Mouse (Mus musculus) 416B (cell line): ENCODE results near the gene Gcdh.
"Not testable (repeated sequence)": the region's sequence is repeated elsewhere in the genome, so short reads cannot be mapped to it uniquely, and the experiment has no call there.

Experiments used
- DNase-seq: peaks from one replicate; pipeline ENCODE4 v3.0.0; 2011; ENCODE audit warnings: low read depth

The Gcdh gene

DNA sequence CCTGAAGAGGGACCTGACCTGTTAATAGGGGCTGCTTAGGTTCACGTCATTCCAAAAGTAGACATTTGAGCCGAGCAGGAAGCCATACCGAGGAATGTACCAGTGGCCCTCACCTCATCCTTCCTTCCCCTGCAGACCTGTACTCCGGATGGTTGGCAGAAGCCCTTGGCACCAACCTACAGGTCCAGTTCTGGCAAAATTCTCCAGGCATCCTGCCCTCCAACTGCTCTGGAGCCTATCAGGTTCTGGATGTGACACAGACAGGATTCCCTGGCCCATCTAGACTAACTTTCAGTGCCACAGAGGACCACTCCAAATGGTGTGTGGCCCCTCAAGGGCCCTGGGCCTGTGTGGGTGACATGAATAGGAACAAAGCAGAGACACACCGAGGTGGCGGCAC, 16.8 kb upstream of the Gcdh start:
- no peak for DNase-seq

- peak; percentile 46 for DNase-seq
Measured at GRCm38 (mm10) chr8:84909949-84910348, 16.2 kb upstream of the Gcdh start.

GRCm38 (mm10) chr8:84909162-84909767, 15.5 kb upstream of the Gcdh start:
- no peak for DNase-seq

GRCm38 (mm10) chr8:84908421-84909161, 14.9 kb upstream of the Gcdh start, which contains the start of gene Dnase2a:
Gene Dnase2a, plus strand, starts transcription at chr8:84908560.
- DNase-seq: peak; percentile 99

DNA sequence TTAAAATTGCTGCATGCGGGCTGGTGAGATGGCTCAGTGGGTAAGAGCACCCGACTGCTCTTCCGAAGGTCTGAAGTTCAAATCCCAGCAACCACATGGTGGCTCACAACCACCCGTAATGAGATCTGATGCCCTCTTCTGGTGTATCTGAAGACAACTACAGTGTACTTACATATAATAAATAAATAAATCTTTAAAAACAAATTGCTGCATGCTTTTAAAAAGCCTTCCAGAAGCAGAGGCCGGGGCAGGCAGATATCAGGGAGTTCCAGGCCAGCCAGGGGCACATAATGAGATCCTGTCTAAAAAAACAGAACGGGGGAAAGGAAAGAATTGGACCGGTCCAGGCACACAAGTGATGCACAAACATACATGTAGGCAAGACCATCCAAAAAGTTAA, 14.3 kb upstream of the Gcdh start:
- DNase-seq: not testable (repeated sequence)

DNA sequence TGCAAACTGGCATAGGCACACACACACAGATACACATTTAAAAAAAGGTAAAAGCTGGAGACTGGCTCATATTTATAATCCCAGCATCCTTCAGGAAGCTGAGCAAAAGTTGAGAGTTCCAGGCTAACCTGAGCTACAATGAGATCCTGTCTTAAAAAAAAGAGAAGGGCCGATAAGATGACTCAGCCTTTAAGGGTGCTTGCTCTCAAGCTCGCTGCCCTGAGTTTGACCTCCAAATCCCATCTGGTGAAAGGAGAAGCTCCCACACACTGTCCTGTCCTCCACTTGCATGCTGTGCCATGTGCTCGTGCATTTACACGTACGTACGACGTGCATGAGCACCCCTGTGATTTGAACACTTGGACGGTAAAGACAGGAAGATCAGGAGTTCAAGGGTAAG, 13.8 kb upstream of the Gcdh start:
- peak; percentile 39 for DNase-seq

- DNase-seq: no peak
Measured at GRCm38 (mm10) chr8:84907037-84907436, 13.3 kb upstream of the Gcdh start.

DNA sequence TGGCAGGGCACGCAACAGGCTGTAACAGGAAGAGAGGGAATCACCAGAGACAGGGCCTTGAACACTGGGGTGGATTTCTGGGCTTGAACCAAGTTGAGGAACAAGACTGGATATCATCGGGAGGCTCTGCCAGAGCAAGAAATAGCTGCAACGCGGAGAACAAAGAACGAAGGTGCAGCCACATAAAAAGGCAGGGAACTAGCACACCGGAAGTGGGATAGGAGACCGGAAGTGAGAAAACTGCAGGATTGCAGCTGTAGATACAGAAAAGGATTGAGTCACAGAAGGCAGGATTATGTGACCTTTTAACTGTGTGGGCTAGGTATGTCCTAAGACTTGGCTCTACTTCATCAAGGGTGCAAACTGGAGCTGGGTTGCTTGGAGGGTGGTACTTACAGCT, 10.6 kb upstream of the Gcdh start:
- peak; percentile 57 for DNase-seq

DNA sequence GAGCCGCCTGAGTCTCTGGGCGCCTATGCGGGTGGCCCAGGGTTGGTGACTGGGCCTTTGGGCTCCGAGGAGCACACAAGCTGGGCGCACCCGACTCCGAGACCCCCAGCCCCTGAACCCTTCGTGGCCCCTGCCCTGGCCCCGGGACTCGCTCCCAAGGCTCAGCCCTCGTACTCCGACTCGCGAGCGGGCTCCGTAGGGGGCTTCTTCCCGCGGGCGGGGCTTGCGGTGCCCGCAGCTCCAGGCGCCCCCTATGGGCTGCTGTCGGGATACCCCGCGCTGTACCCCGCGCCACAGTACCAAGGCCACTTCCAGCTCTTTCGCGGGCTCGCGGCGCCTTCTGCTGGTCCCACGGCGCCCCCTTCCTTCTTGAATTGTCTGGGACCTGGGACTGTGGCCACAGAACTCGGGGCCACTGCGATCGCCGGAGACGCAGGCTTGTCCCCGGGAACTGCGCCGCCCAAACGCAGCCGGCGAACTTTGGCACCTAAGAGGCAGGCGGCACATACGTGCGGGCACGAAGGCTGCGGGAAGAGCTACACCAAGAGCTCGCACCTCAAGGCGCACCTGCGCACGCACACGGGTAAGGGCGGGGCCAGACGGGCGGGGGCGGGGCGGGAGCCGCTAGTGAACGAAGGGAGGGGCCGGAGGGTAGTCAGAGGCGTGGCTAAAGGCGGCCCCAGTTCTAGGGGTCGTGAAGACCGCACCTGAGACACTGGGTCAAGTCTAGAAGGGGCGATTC, 9.4 kb upstream of the Gcdh start:
- peak; percentile 95 for DNase-seq

GRCm38 (mm10) chr8:84902367-84902919, 8.7 kb upstream of the Gcdh start:
- DNase-seq: no peak

GRCm38 (mm10) chr8:84901752-84902151, 8.0 kb upstream of the Gcdh start, which contains the start of gene Klf1:
Gene Klf1, plus strand, starts transcription at chr8:84901928.
- DNase-seq: peak; percentile 32

- no peak for DNase-seq
Measured at GRCm38 (mm10) chr8:84901071-84901470, 7.3 kb upstream of the Gcdh start.

DNA sequence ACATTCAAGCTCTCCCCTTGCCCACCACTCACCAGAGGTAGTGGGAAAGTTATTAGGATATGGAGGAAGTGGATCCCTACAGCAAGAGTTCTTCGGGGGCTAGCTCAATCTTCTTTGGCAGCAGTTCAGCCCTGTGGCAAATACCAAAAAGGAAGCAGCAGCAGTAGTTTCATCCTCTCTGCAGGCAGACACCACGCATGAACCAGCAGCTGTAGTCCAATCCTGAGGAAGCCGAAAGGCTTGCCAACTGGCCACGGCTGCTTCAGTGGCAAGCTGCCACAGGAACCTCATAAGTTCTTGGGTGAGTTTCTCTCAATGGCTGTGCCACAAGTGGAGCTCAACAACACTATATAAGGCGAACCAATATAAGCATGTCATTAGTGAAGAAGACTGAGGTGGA, 2.2 kb upstream of the Gcdh start:
- no peak for DNase-seq

GRCm38 (mm10) chr8:84892993-84893708, 570 bp downstream of the Gcdh start:
- DNase-seq: no peak

DNA sequence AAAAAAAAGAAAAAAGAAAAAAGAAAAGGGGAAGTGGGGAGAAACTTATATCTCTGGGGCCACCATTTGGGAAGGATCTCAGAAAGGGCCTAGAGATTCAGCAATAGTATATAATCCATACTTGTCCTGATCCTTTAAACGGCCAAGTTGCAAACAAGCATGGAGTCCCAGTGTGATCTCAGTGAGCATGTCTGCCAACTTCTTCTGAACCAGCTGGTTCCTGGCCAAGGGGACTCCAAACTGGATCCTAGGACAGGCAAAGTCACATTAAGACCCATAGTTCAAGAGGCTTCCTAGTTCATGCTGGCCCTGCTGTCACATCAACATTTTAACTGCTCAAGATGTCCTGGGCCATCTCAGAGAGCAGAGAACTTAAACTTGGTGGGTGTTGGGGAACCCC, 4.6 kb downstream of the Gcdh start:
- DNase-seq: no peak

DNA sequence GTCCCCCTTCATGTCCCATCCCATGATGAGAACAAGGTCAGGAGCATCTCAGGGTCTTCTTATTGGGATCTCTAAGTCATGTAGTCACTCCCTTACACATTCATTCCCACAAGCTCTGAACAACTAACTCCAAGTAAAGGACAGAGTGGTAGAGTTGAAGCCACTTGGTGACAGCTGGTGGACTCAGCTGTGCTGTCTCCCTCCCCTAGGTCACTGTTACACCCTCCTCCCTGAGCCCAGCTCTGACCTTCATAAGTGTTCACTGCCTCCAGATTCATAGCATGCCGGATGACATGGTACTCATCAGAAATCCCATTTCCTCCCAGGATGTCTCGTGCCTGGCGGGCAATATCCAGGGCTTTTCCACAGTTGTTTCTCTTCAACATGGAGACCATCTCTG, 5.4 kb downstream of the Gcdh start:
- no peak for DNase-seq

DNA sequence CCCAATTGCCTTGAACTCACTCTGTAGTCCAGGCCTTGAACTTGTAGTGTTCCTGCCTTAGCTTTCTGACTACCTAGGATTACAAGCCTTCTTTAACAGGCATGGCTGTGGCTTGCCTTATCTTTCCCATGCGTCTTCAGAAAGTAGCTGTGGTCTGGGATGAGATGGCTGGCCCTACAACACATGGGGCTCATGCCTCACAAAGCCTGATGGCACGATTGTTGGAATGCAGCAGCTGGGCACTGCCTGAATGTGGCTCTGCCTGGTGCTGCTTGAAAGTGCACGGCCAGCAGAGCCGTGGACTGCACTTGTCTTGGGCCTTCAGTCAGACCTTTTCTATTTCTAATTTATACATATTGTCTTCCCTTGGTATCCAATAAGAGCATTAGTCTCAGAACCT, 9.0 kb downstream of the Gcdh start:
- DNase-seq: no peak

DNA sequence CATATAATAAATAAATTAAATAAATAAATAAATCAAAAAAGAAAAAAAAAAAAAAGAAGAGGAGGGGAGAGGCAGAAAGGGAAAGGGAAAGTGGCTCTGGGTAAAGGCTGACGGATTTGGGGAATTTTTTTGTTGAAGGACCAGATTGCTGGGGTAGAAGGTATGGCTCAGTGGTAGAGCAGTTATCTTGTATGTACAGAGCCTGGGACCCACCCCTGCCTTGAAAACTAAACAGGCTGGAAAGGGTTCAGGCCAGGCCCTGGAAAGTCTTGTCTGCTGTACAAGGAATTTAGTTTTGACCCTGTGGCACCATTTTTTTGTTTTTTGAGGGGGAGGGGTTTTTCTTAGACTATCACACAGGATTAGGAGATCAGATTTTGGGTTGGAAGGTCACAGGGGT, 14.8 kb downstream of the Gcdh start:
- DNase-seq: no peak

GRCm38 (mm10) chr8:84877297-84878035, 16.3 kb downstream of the Gcdh start:
- DNase-seq: no peak

- DNase-seq: no peak
Measured at GRCm38 (mm10) chr8:84874339-84874738, 19.4 kb downstream of the Gcdh start.

DNA sequence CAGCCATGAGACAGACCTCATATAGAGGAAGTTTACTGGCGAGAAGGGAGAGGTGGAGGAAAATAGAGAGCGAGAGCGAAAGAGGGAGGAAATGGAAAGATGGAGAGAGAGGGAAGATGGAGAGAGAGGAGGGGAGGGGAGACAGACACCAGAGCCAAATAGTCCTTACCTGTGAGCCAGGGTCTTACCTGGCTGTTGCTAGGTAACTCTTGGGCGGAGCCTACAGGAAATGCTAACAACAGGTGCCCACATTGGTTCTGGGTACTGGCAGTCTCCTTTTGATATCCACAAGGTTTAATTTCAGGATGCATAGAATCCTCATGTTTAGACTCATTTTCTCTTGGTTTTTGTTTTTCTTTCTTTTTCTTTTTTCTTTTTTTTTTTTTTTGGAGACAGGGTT, 20.7 kb downstream of the Gcdh start:
- no peak for DNase-seq
